Mouse (Mus musculus): ENCODE measurements around the gene Ablim1. TPM values are rescaled to one million over a fixed set of nuclear protein-coding genes. Genes with fewer than 3 reads are reported as not detected.
A peak's percentile ranks its signal among the peaks of the same experiment; 100 is the strongest.

Gene Ablim1
- total RNA-seq, 2 experiments from 2014 or later = 28.9 to 50.3 TPM

GRCm38 (mm10) chr19:57031582-57031981 is 283.1 kb downstream of the Ablim1 start:
- DNase-seq (ENCODE audit: low spot score in 2 of 2) = peak; percentile 56 to 63

GRCm38 (mm10) chr19:57029461-57029860 is 285.3 kb downstream of the Ablim1 start:
- no peak for DNase-seq (ENCODE audit: low spot score in 2 of 2)

- DNase-seq (ENCODE audit: low spot score in 2 of 2) = no peak
Observed at GRCm38 (mm10) chr19:57028327-57029179, 286.2 kb downstream of the Ablim1 start.

GRCm38 (mm10) chr19:57026501-57026900 is 288.2 kb downstream of the Ablim1 start:
- no peak for DNase-seq (ENCODE audit: low spot score in 2 of 2)

GRCm38 (mm10) chr19:57017785-57018179 is 296.9 kb downstream of the Ablim1 start:
- DNase-seq (ENCODE audit: low spot score in 2 of 2) = no peak

- DNase-seq (ENCODE audit: low spot score in 2 of 2) = no peak
Observed at GRCm38 (mm10) chr19:57016995-57017784, 297.5 kb downstream of the Ablim1 start.

- DNase-seq (ENCODE audit: low spot score in 2 of 2) = no peak
Observed at GRCm38 (mm10) chr19:57014808-57015207, 299.9 kb downstream of the Ablim1 start.

GRCm38 (mm10) chr19:57013271-57013677 is 301.4 kb downstream of the Ablim1 start:
- DNase-seq (ENCODE audit: low spot score in 2 of 2) = no peak

- DNase-seq (ENCODE audit: low spot score in 2 of 2) = no peak
Observed at GRCm38 (mm10) chr19:57012068-57012467, 302.7 kb downstream of the Ablim1 start.

GRCm38 (mm10) chr19:57010064-57010463 is 304.7 kb downstream of the Ablim1 start:
- DNase-seq (ENCODE audit: low spot score in 2 of 2) = no peak

GRCm38 (mm10) chr19:57009653-57010052 is 305.1 kb downstream of the Ablim1 start:
- DNase-seq (ENCODE audit: low spot score in 2 of 2) = no peak

- peak; percentile 73 for DNase-seq (ENCODE audit: low spot score in 2 of 2)
Observed at GRCm38 (mm10) chr19:57007781-57008710, 306.7 kb downstream of the Ablim1 start, which contains the start of gene Afap1l2. TSS of gene Afap1l2 (minus strand) at chr19:57008228.

- peak; percentile 48 to 57 for DNase-seq (ENCODE audit: low spot score in 2 of 2)
Observed at GRCm38 (mm10) chr19:57007291-57007690, 307.4 kb downstream of the Ablim1 start.

- no peak for DNase-seq (ENCODE audit: low spot score in 2 of 2)
Observed at GRCm38 (mm10) chr19:57006841-57007240, 307.9 kb downstream of the Ablim1 start.

GRCm38 (mm10) chr19:57005062-57005461 is 309.7 kb downstream of the Ablim1 start:
- DNase-seq (ENCODE audit: low spot score in 2 of 2) = no peak

GRCm38 (mm10) chr19:57003460-57003810 is 311.3 kb downstream of the Ablim1 start:
- DNase-seq (ENCODE audit: low spot score in 2 of 2) = no peak

- no peak for DNase-seq (ENCODE audit: low spot score in 2 of 2)
Observed at GRCm38 (mm10) chr19:57002741-57003459, 311.8 kb downstream of the Ablim1 start.

- DNase-seq (ENCODE audit: low spot score in 2 of 2) = no peak
Observed at GRCm38 (mm10) chr19:57001926-57002325, 312.8 kb downstream of the Ablim1 start.

- DNase-seq (ENCODE audit: low spot score in 2 of 2) = no peak
Observed at GRCm38 (mm10) chr19:57000592-57000991, 314.1 kb downstream of the Ablim1 start.

GRCm38 (mm10) chr19:56999781-57000180 is 314.9 kb downstream of the Ablim1 start:
- DNase-seq (ENCODE audit: low spot score in 2 of 2) = no peak

Measured in adrenal gland, adult 18-20 months (tissue).